Mouse (Mus musculus): Measurements from ENCODE around the gene Sgsh.

Gene Sgsh

GRCm38 (mm10) chr11:119306762-119307657 lies 48.3 kb downstream of the Sgsh start:
- no peak for DNase-seq (ENCODE audit: low spot score)

GRCm38 (mm10) chr11:119304904-119305712 lies 50.2 kb downstream of the Sgsh start:
- DNase-seq (ENCODE audit: low spot score), result no peak

GRCm38 (mm10) chr11:119300986-119301385 lies 54.4 kb downstream of the Sgsh start:
- DNase-seq (ENCODE audit: low spot score), result no peak

- no peak for DNase-seq (ENCODE audit: low spot score)
These were observed 54.9 kb downstream of the Sgsh start for GRCm38 (mm10) chr11:119300246-119300935.

GRCm38 (mm10) chr11:119299391-119300245 lies 55.7 kb downstream of the Sgsh start, which contains the start of gene Eif4a3:
Gene Eif4a3, minus strand, starts transcription at chr11:119300089.
- peak; percentile 94 for DNase-seq (ENCODE audit: low spot score)

- DNase-seq (ENCODE audit: low spot score), result no peak
These were observed 56.4 kb downstream of the Sgsh start for GRCm38 (mm10) chr11:119298917-119299316.

GRCm38 (mm10) chr11:119297996-119298395 lies 57.3 kb downstream of the Sgsh start:
- no peak for DNase-seq (ENCODE audit: low spot score)
